Mouse (Mus musculus): ENCODE results near the gene Idh3b.

The Idh3b gene

GRCm38 (mm10) chr2:130283854-130284654 is at the start of gene Idh3b:
Gene Idh3b, minus strand, starts transcription at chr2:130284547.
- peak; percentile 88 for DNase-seq (ENCODE audit: extremely low spot score)

- DNase-seq (ENCODE audit: extremely low spot score) = no peak
These were observed 45.2 kb upstream of the Idh3b start for GRCm38 (mm10) chr2:130329502-130329901.

- no peak for DNase-seq (ENCODE audit: extremely low spot score)
These were observed 42.7 kb upstream of the Idh3b start for GRCm38 (mm10) chr2:130327057-130327456.

GRCm38 (mm10) chr2:130303014-130303413 is 18.7 kb upstream of the Idh3b start:
- no peak for DNase-seq (ENCODE audit: extremely low spot score)

- no peak for DNase-seq (ENCODE audit: extremely low spot score)
These were observed 13.2 kb upstream of the Idh3b start for GRCm38 (mm10) chr2:130297580-130297979.

GRCm38 (mm10) chr2:130296134-130296745 is 11.9 kb upstream of the Idh3b start:
- no peak for DNase-seq (ENCODE audit: extremely low spot score)

- DNase-seq (ENCODE audit: extremely low spot score) = peak; percentile 65
These were observed 11.2 kb upstream of the Idh3b start for GRCm38 (mm10) chr2:130295331-130296133.

GRCm38 (mm10) chr2:130294936-130295277 is 10.6 kb upstream of the Idh3b start, which contains the start of gene Ebf4:
Gene Ebf4, plus strand, starts transcription at chr2:130295169.
- DNase-seq (ENCODE audit: extremely low spot score) = peak; percentile 85

- DNase-seq (ENCODE audit: extremely low spot score) = no peak
These were observed 10.0 kb upstream of the Idh3b start for GRCm38 (mm10) chr2:130294218-130294935.

- peak; percentile 58 for DNase-seq (ENCODE audit: extremely low spot score)
These were observed 9.1 kb upstream of the Idh3b start for GRCm38 (mm10) chr2:130293486-130293885.

GRCm38 (mm10) chr2:130293009-130293408 is 8.7 kb upstream of the Idh3b start:
- no peak for DNase-seq (ENCODE audit: extremely low spot score)

- peak; percentile 60 for DNase-seq (ENCODE audit: extremely low spot score)
These were observed 7.1 kb upstream of the Idh3b start for GRCm38 (mm10) chr2:130291434-130291833.

GRCm38 (mm10) chr2:130289086-130289485 is 4.7 kb upstream of the Idh3b start:
- no peak for DNase-seq (ENCODE audit: extremely low spot score)

GRCm38 (mm10) chr2:130280818-130281217 is 3.5 kb downstream of the Idh3b start:
- no peak for DNase-seq (ENCODE audit: extremely low spot score)

GRCm38 (mm10) chr2:130280224-130280623 is 4.1 kb downstream of the Idh3b start:
- DNase-seq (ENCODE audit: extremely low spot score) = no peak

- DNase-seq (ENCODE audit: extremely low spot score) = peak; percentile 40
These were observed 4.7 kb downstream of the Idh3b start for GRCm38 (mm10) chr2:130279600-130280091.

GRCm38 (mm10) chr2:130275649-130276048 is 8.7 kb downstream of the Idh3b start:
- peak; percentile 82 for DNase-seq (ENCODE audit: extremely low spot score)

- no peak for DNase-seq (ENCODE audit: extremely low spot score)
These were observed 9.5 kb downstream of the Idh3b start for GRCm38 (mm10) chr2:130274862-130275261.

GRCm38 (mm10) chr2:130274149-130274861 is 10.0 kb downstream of the Idh3b start, which contains the start of gene Nop56:
Gene Nop56, plus strand, starts transcription at chr2:130274430.
- DNase-seq (ENCODE audit: extremely low spot score) = peak; percentile 100

GRCm38 (mm10) chr2:130273732-130274131 is 10.6 kb downstream of the Idh3b start:
- no peak for DNase-seq (ENCODE audit: extremely low spot score)

GRCm38 (mm10) chr2:130268074-130268473 is 16.3 kb downstream of the Idh3b start:
- DNase-seq (ENCODE audit: extremely low spot score) = no peak
